Mouse (Mus musculus) ES-Bruce4 (cell line): ENCODE measurements at regions not wholly inside any gene's neighbourhood (a gene's known extent, or its start where the extent isn't known, plus 50 kb on each side); places are given as distances from the start of the nearest gene placed in this dataset.

Source experiments
- CTCF ChIP-seq: IDR thresholded peaks from one replicate; pipeline ENCODE4 v1.8.1; 2011; ENCODE audit warnings: low read depth, low read length
- EP300 ChIP-seq: IDR thresholded peaks from 2 replicates; pipeline ENCODE4 v1.6.1; 2011; ENCODE audit warnings: low read depth, low read length; ENCODE audit not compliant: insufficient read depth
- POLR2A ChIP-seq: IDR thresholded peaks from one replicate; pipeline ENCODE4 v1.8.1; 2011; ENCODE audit warnings: low read length; ENCODE audit not compliant: insufficient read depth

GRCm38 (mm10) chr12:13052845-13053623 lies 111.3 kb upstream of the Mycn start:
- TF ChIP-seq POLR2A (no peak), CTCF (no peak), EP300 (no peak)
